Mouse (Mus musculus) heart, postnatal 0 days (tissue): Measurements from ENCODE around the gene Slc29a1. TPM values are rescaled to one million over a fixed set of nuclear protein-coding genes. Genes with fewer than 3 reads are reported as not detected.

Experiments
- ATAC-seq: fragments of 200-750 bp; cut with Nextera tagmentation; 2 replicates; pipeline ENCODE4 v1.8.0; 2017; ENCODE audit warnings: low read depth, moderate number of reproducible peaks, moderate library complexity; ENCODE audit not compliant: insufficient read depth
- DNase-seq: peaks from one replicate; pipeline ENCODE4 v3.0.0-alpha.2; 2016; ENCODE audit warnings: low spot score
- H3K27ac ChIP-seq: fragments of 300-500 bp; sonication (generic); 2 replicates; pipeline ENCODE4 v1.5.1; 2014; ENCODE audit warnings: low read depth, mild to moderate bottlenecking
- H3K27me3 ChIP-seq: fragments of 300-500 bp; sonication (generic); 2 replicates; pipeline ENCODE4 v1.6.1; 2014; ENCODE audit warnings: low read length, mixed read lengths; ENCODE audit not compliant: control insufficient read depth, insufficient read depth
- H3K36me3 ChIP-seq: fragments of 300-500 bp; sonication (generic); replicated peaks from 2 replicates; pipeline ENCODE4 v1.6.1; 2014; ENCODE audit warnings: low read length, mixed read lengths; ENCODE audit not compliant: control insufficient read depth, insufficient read depth
- H3K4me1 ChIP-seq: fragments of 300-500 bp; sonication (generic); 2 replicates; pipeline ENCODE4 v1.6.1; 2014; ENCODE audit warnings: antibody characterized with exemption; ENCODE audit not compliant: control insufficient read depth, insufficient read depth
- H3K4me2 ChIP-seq: fragments of 300-500 bp; sonication (generic); 2 replicates; pipeline ENCODE4 v1.6.1; 2014; ENCODE audit warnings: low read depth, mild to moderate bottlenecking, low read length, moderate library complexity
- H3K4me3 ChIP-seq: fragments of 300-500 bp; sonication (generic); 2 replicates; pipeline ENCODE4 v1.5.1; 2014; ENCODE audit warnings: low read depth, low read length
- H3K9ac ChIP-seq: fragments of 300-500 bp; sonication (generic); replicated peaks from 2 replicates; pipeline ENCODE4 v1.6.1; 2014; ENCODE audit warnings: low read depth, low read length, mixed read lengths
- H3K9me3 ChIP-seq: fragments of 300-500 bp; sonication (generic); replicated peaks from 2 replicates; pipeline ENCODE4 v1.6.1; 2016; ENCODE audit warnings: low read length; ENCODE audit not compliant: control insufficient read depth
- CTCF ChIP-seq: IDR thresholded peaks from 2 replicates; pipeline ENCODE4 v1.5.1; 2016; ENCODE audit warnings: antibody characterized with exemption, control low read depth, low read depth
- EP300 ChIP-seq: IDR thresholded peaks from 2 replicates; pipeline ENCODE4 v1.6.1; 2016; ENCODE audit warnings: antibody characterized with exemption, low read depth
- WGBS: fragments of 180-500 bp; shearing (Covaris S2); extraction: QIAGEN DNeasy Blood & Tissue Kit; methylation state at CpG from one replicate; pipeline ENCODE4 v1.1.7; 2014; 5-methylcytosine and 5-hydroxymethylcytosine counted together
- polyA plus RNA-seq: library from polyadenylated mRNA; unstranded; fragments of >200 nt; fragmentation: Nextera tagmentation; extraction: Ambion mirVana; gene quantifications from 2 replicates; pipeline ENCODE4 v1.2.1, GENCODE M21; 2015
- total RNA-seq: library from RNA; depleted of rRNA; stranded (reverse); fragments of >200 nt; gene quantifications from 2 replicates; pipeline ENCODE4 v1.2.3, GENCODE M21; 2014; ENCODE audit warnings: low replicate concordance

Slc29a1 gene
- total and polyA plus RNA-seq, 2 experiments from 2014 or later, result 107 to 236 TPM

GRCm38 (mm10) chr17:45595736-45596390 lies 3.5 kb downstream of the Slc29a1 start:
- Histone ChIP-seq H3K9ac (peak overlapping the region; percentile 64), H3K4me3 (peak overlapping the region; percentile 66), H3K4me2 (peak overlapping the region; percentile 96), H3K27ac (peak overlapping the region; percentile 72), H3K27me3 (no peaks in the 10 kb centered on the region), H3K9me3 (no peaks in the 10 kb centered on the region), H3K36me3 (no peaks in the 10 kb centered on the region), H3K4me1 (peaks cover 58% of the 10 kb centered on the region)
- WGBS, result 23% methylated on average over 23 of the region's 23 CpGs
- no peak for ATAC-seq
- DNase-seq, result no peak
- no peak for TF ChIP-seq EP300
- TF ChIP-seq CTCF, result no peak

- peak overlapping the region; percentile 96 for H3K4me2 ChIP-seq
- H3K9me3 ChIP-seq, result no peaks in the 10 kb centered on the region
- 2% methylated on average over 58 of the region's 58 CpGs for WGBS
- H3K4me3 ChIP-seq, result peak overlapping the region; percentile 66
- peak overlapping the region; percentile 64 for H3K9ac ChIP-seq
- peak; percentile 42 for ATAC-seq
- H3K4me1 ChIP-seq, result peaks cover 60% of the 10 kb centered on the region
- DNase-seq, result peak; percentile 71
- no peaks in the 10 kb centered on the region for H3K27me3 ChIP-seq
- peaks cover under 1% of the 10 kb centered on the region; the same call in 1 of the 2 replicates for H3K36me3 ChIP-seq
- TF ChIP-seq CTCF, result peak; percentile 4; the same call in 1 of the 2 replicates
- no peak for TF ChIP-seq EP300
- peak overlapping the region; percentile 72 for H3K27ac ChIP-seq
These were observed 4.3 kb downstream of the Slc29a1 start for GRCm38 (mm10) chr17:45594881-45595735.

GRCm38 (mm10) chr17:45594195-45594594 lies 5.2 kb downstream of the Slc29a1 start:
- TF ChIP-seq CTCF (no peak), EP300 (no peak)
- Histone ChIP-seq H3K36me3 (peaks cover 10% of the 10 kb centered on the region), H3K4me3 (peak overlapping the region; percentile 66), H3K9ac (no peak overlapping the region; the same call in 1 of the 2 replicates), H3K4me1 (peaks cover 58% of the 10 kb centered on the region), H3K9me3 (no peaks in the 10 kb centered on the region), H3K27me3 (no peaks in the 10 kb centered on the region), H3K27ac (no peak overlapping the region), H3K4me2 (peak overlapping the region; percentile 96)
- DNase-seq, result no peak
- 58% methylated on average over 8 of the region's 8 CpGs for WGBS
- no peak for ATAC-seq

- peak; percentile 21 for TF ChIP-seq CTCF
- no peak for TF ChIP-seq EP300
- DNase-seq (no peak), ATAC-seq (no peak)
- peak overlapping the region; percentile 66; the same call in 1 of the 2 replicates for H3K4me3 ChIP-seq
- WGBS, result 41% methylated on average over 8 of the region's 8 CpGs
- peaks cover 57% of the 10 kb centered on the region for H3K4me1 ChIP-seq
- H3K9me3 ChIP-seq, result no peaks in the 10 kb centered on the region
- peak overlapping the region; percentile 96 for H3K4me2 ChIP-seq
- no peaks in the 10 kb centered on the region for H3K27me3 ChIP-seq
- H3K9ac ChIP-seq, result peak overlapping the region; percentile 31; the same call in 1 of the 2 replicates
- H3K27ac ChIP-seq, result peak overlapping the region; percentile 85; the same call in 1 of the 2 replicates
- peaks cover 15% of the 10 kb centered on the region for H3K36me3 ChIP-seq
These were observed 5.9 kb downstream of the Slc29a1 start for GRCm38 (mm10) chr17:45593479-45593878.

GRCm38 (mm10) chr17:45592606-45593431 lies 6.6 kb downstream of the Slc29a1 start:
- Histone ChIP-seq H3K9me3 (no peaks in the 10 kb centered on the region), H3K4me3 (peak overlapping the region; percentile 66), H3K27me3 (no peaks in the 10 kb centered on the region), H3K4me2 (peak overlapping the region; percentile 96), H3K27ac (peak overlapping the region; percentile 85), H3K9ac (peak overlapping the region; percentile 31), H3K36me3 (peaks cover 20% of the 10 kb centered on the region), H3K4me1 (peaks cover 57% of the 10 kb centered on the region)
- 33% methylated on average over 7 of the region's 8 CpGs for WGBS
- DNase-seq (no peak), ATAC-seq (no peak)
- no peak for TF ChIP-seq EP300
- no peak for TF ChIP-seq CTCF
